Mouse (Mus musculus) megakaryocyte, embryonic 14.5 days (primary cell): ENCODE results near the gene Srpk3. TPM values are rescaled to one million over a fixed set of nuclear protein-coding genes. Genes with fewer than 3 reads are reported as not detected.

Experiments used
- H3K27me3 ChIP-seq: replicated peaks from 2 replicates; pipeline ENCODE3; 2012; ENCODE audit warnings: inconsistent platforms
- H3K36me3 ChIP-seq: replicated peaks from 2 replicates; pipeline ENCODE3; 2012; ENCODE audit warnings: low read length, inconsistent platforms, mixed read lengths
- H3K4me1 ChIP-seq: 2 replicates; pipeline ENCODE4 v1.6.1; 2012; ENCODE audit warnings: inconsistent platforms
- H3K4me3 ChIP-seq: replicated peaks from 2 replicates; pipeline ENCODE3; 2012; ENCODE audit warnings: moderate library complexity, mild to moderate bottlenecking, inconsistent platforms
- H3K9me3 ChIP-seq: 2 replicates; pipeline ENCODE4 v1.6.1; 2012; ENCODE audit warnings: inconsistent platforms
- FLI1 ChIP-seq: IDR thresholded peaks from 2 replicates; pipeline ENCODE4 v1.6.1; 2012; ENCODE audit warnings: low read length, inconsistent platforms, mixed read lengths
- GATA1 ChIP-seq: IDR thresholded peaks from 3 replicates; pipeline ENCODE4 v1.6.1; 2012; ENCODE audit warnings: mixed read lengths, low read length, inconsistent platforms, borderline replicate concordance
- polyA plus RNA-seq: library from polyadenylated mRNA; stranded (reverse); fragments of >175 nt; gene quantifications from 2 replicates; pipeline ENCODE4 v1.2.3, GENCODE M21; 2012; ENCODE audit warnings: low replicate concordance; ENCODE audit not compliant: insufficient read depth

Srpk3 gene
- polyA plus RNA-seq, 1 experiment: 0.45 TPM

- Histone ChIP-seq H3K4me3 (no peak overlapping the region), H3K36me3 (peaks cover 17% of the 10 kb centered on the region)
- TF ChIP-seq GATA1: no peak
- no peak for TF ChIP-seq FLI1
Measured at GRCm38 (mm10) chrX:73797511-73797910, 23.3 kb downstream of the Srpk3 start.

GRCm38 (mm10) chrX:73798502-73798901 lies 24.3 kb downstream of the Srpk3 start:
- TF ChIP-seq GATA1: no peak
- no peak for TF ChIP-seq FLI1
- H3K9me3 ChIP-seq: no peaks in the 10 kb centered on the region
- H3K36me3 ChIP-seq: peaks cover 13% of the 10 kb centered on the region
- H3K4me3 ChIP-seq: no peak overlapping the region
- H3K4me1 ChIP-seq: peaks cover 9% of the 10 kb centered on the region
- H3K27me3 ChIP-seq: peaks cover 55% of the 10 kb centered on the region

More at GRCm38 (mm10) chrX:73797511-73797910, 23.3 kb downstream of the Srpk3 start:
- Histone ChIP-seq H3K27me3 (peaks cover 55% of the 10 kb centered on the region), H3K9me3 (no peaks in the 10 kb centered on the region), H3K4me1 (peaks cover 9% of the 10 kb centered on the region)

- Histone ChIP-seq H3K27me3 (peaks cover 19% of the 10 kb centered on the region), H3K4me1 (no peaks in the 10 kb centered on the region), H3K9me3 (peaks cover 3% of the 10 kb centered on the region; the same call in 1 of the 2 replicates), H3K4me3 (no peak overlapping the region), H3K36me3 (no peaks in the 10 kb centered on the region)
- TF ChIP-seq FLI1 (no peak), GATA1 (no peak)
Measured at GRCm38 (mm10) chrX:73805814-73806213, 31.6 kb downstream of the Srpk3 start.

- TF ChIP-seq GATA1: no peak
- no peak for TF ChIP-seq FLI1
- no peak overlapping the region for H3K4me3 ChIP-seq
Measured at GRCm38 (mm10) chrX:73815072-73815471, 40.9 kb downstream of the Srpk3 start.

GRCm38 (mm10) chrX:73816596-73817314 lies 42.5 kb downstream of the Srpk3 start:
- TF ChIP-seq GATA1: no peak
- no peak for TF ChIP-seq FLI1
- H3K4me1 ChIP-seq: peaks cover 18% of the 10 kb centered on the region

More at GRCm38 (mm10) chrX:73815072-73815471, 40.9 kb downstream of the Srpk3 start:
- Histone ChIP-seq H3K36me3 (no peaks in the 10 kb centered on the region), H3K4me1 (peaks cover 18% of the 10 kb centered on the region), H3K9me3 (no peaks in the 10 kb centered on the region), H3K27me3 (peaks cover 35% of the 10 kb centered on the region)

GRCm38 (mm10) chrX:73823747-73824146 lies 49.5 kb downstream of the Srpk3 start:
- no peaks in the 10 kb centered on the region for H3K36me3 ChIP-seq
- no peak for TF ChIP-seq GATA1
- TF ChIP-seq FLI1: no peak
- peaks cover 11% of the 10 kb centered on the region for H3K9me3 ChIP-seq
- peaks cover 58% of the 10 kb centered on the region for H3K27me3 ChIP-seq
- no peak overlapping the region for H3K4me3 ChIP-seq
- peaks cover 9% of the 10 kb centered on the region; the same call in 1 of the 2 replicates for H3K4me1 ChIP-seq

More at GRCm38 (mm10) chrX:73816596-73817314, 42.5 kb downstream of the Srpk3 start:
- H3K4me3 ChIP-seq: no peak overlapping the region
- H3K27me3 ChIP-seq: peaks cover 42% of the 10 kb centered on the region
- no peaks in the 10 kb centered on the region for H3K36me3 ChIP-seq
- H3K9me3 ChIP-seq: no peaks in the 10 kb centered on the region

- peaks cover 11% of the 10 kb centered on the region for H3K9me3 ChIP-seq
- TF ChIP-seq FLI1 (no peak), GATA1 (no peak)
- peak within 1 kb of the TSS; percentile 88 for H3K4me3 ChIP-seq
- no peaks in the 10 kb centered on the region for H3K36me3 ChIP-seq
- H3K4me1 ChIP-seq: peaks cover 9% of the 10 kb centered on the region; the same call in 1 of the 2 replicates
- H3K27me3 ChIP-seq: peaks cover 55% of the 10 kb centered on the region
Measured at GRCm38 (mm10) chrX:73824185-73825151, 50.3 kb downstream of the Srpk3 start, which contains the start of gene Pdzd4. Gene Pdzd4 (minus strand): TSS chrX:73824969.

Other genes starting within 250 kb of the Srpk3 start
- 0.57 and 1.4 TPM in 2 replicates for gene Dusp9, start 135.0 kb upstream of the Srpk3 start, polyA plus RNA-seq
- gene Pnck, start 114.3 kb upstream of the Srpk3 start, polyA plus RNA-seq: not detected in 2 replicates
- 0.78 and 3.9 TPM in 2 replicates for gene Slc6a8, start 101.3 kb upstream of the Srpk3 start, polyA plus RNA-seq
- 18.5 and 52.2 TPM in 2 replicates for gene Bcap31, start 58.2 kb upstream of the Srpk3 start, polyA plus RNA-seq
- gene Abcd1, start 57.8 kb upstream of the Srpk3 start, polyA plus RNA-seq: 35.2 and 45.1 TPM in 2 replicates
- gene Plxnb3, start 17.3 kb upstream of the Srpk3 start, polyA plus RNA-seq: 1.2 and 3.1 TPM in 2 replicates
- gene Idh3g, start 12.5 kb downstream of the Srpk3 start, polyA plus RNA-seq: 4.7 and 20.7 TPM in 2 replicates
- 53.1 and 60.4 TPM in 2 replicates for gene Ssr4, start 12.6 kb downstream of the Srpk3 start, polyA plus RNA-seq
- gene Pdzd4, start 50.6 kb downstream of the Srpk3 start, polyA plus RNA-seq: not detected in 2 replicates
- gene Avpr2, start 117.7 kb downstream of the Srpk3 start, polyA plus RNA-seq: not detected in 2 replicates
- gene L1cam, start 121.7 kb downstream of the Srpk3 start, polyA plus RNA-seq: 0.96 TPM in 1 of 2 replicates, not detected in the other
- gene Arhgap4, start 147.5 kb downstream of the Srpk3 start, polyA plus RNA-seq: 6.6 and 13.3 TPM in 2 replicates
- 58.9 and 174 TPM in 2 replicates for gene Naa10, start 147.5 kb downstream of the Srpk3 start, polyA plus RNA-seq
- 31.2 and 114 TPM in 2 replicates for gene Renbp, start 156.4 kb downstream of the Srpk3 start, polyA plus RNA-seq
- 58.4 and 162 TPM in 2 replicates for gene Hcfc1, start 192.0 kb downstream of the Srpk3 start, polyA plus RNA-seq
- 134 and 271 TPM in 2 replicates for gene Irak1, start 249.5 kb downstream of the Srpk3 start, polyA plus RNA-seq